Mouse (Mus musculus) MEL-GATA-1-ER (cell line): ENCODE data around the gene Cpeb4.
"Not testable (repeated sequence)": the region's sequence is repeated elsewhere in the genome, so short reads cannot be mapped to it uniquely, and the experiment has no call there.

Experiments used
- DNase-seq: peaks from one replicate; pipeline ENCODE4 v3.0.0-alpha.2; 2012; ENCODE audit warnings: low read depth; ENCODE audit errors: extremely low read depth

Gene Cpeb4

GRCm38 (mm10) chr11:31974132-31974531, 102.1 kb downstream of the Cpeb4 start:
- DNase-seq: no peak

- DNase-seq: no peak
Observed at GRCm38 (mm10) chr11:31974826-31975225, 102.8 kb downstream of the Cpeb4 start.

- DNase-seq: no peak
Observed at GRCm38 (mm10) chr11:31975678-31976077, 103.7 kb downstream of the Cpeb4 start.

GRCm38 (mm10) chr11:31976137-31976536, 104.1 kb downstream of the Cpeb4 start:
- no peak for DNase-seq

GRCm38 (mm10) chr11:31980089-31980488, 108.1 kb downstream of the Cpeb4 start:
- DNase-seq: not testable (repeated sequence)

- DNase-seq: peak; percentile 27
Observed at GRCm38 (mm10) chr11:31981830-31982229, 109.8 kb downstream of the Cpeb4 start.

- DNase-seq: peak; percentile 44
Observed at GRCm38 (mm10) chr11:31982247-31982943, 110.4 kb downstream of the Cpeb4 start.

- peak; percentile 0 for DNase-seq
Observed at GRCm38 (mm10) chr11:31983249-31983648, 111.2 kb downstream of the Cpeb4 start.

GRCm38 (mm10) chr11:31984786-31985185, 112.8 kb downstream of the Cpeb4 start:
- no peak for DNase-seq
